Mouse (Mus musculus) brain, embryonic 14.5 days (tissue): Measurements from ENCODE around the gene Olfr122. TPM values are rescaled to one million over a fixed set of nuclear protein-coding genes. Genes with fewer than 3 reads are reported as not detected.

Source experiments
- DNase-seq: peaks from one replicate; pipeline ENCODE4 v3.0.0-alpha.2; 2011; ENCODE audit warnings: low read depth
- CTCF ChIP-seq: fragments of 200-500 bp; IDR thresholded peaks from 2 replicates; pipeline ENCODE4 v1.5.1; 2012; ENCODE audit warnings: inconsistent platforms, mild to moderate bottlenecking, moderate library complexity, borderline replicate concordance; ENCODE audit not compliant: insufficient read depth, insufficient read length; ENCODE audit errors: extremely low read depth
- POLR2A ChIP-seq: fragments of 200-500 bp; IDR thresholded peaks from 2 replicates; pipeline ENCODE4 v1.6.1; 2012; ENCODE audit warnings: mild to moderate bottlenecking, inconsistent platforms, borderline replicate concordance; ENCODE audit not compliant: poor library complexity, insufficient read depth, insufficient read length, severe bottlenecking; ENCODE audit errors: extremely low read depth
- polyA plus RNA-seq: library from polyadenylated mRNA; depleted of rRNA; stranded (reverse); fragments of >200 nt; gene quantifications from 2 replicates; pipeline ENCODE4 v1.2.3, GENCODE M21; 2012; rRNA removed

Olfr122 gene
- polyA plus RNA-seq = not detected in 2 replicates

DNA sequence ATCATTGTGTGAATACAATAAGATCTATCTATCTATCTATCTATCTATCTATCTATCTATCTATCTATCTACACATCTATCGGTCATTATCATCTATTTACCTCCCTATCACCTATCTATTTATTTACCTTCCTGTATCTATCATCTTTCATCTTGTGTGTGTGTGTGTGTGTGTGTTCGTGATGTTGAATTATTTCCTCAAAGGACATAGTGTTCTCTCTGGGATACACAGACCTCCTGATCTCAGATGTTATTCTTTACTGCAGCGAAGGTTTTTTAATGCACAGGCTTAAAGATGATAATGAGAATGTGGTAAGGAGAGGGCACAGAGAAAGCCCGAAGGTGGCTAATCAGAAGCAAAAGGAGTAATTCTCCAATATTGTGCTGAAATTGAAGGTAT is at the start of gene Olfr122:
Olfr122 (plus strand) TSS at position 301 of the 400 bp plus-strand sequence.
- DNase-seq = no peak
- no peak for TF ChIP-seq POLR2A
- no peak for TF ChIP-seq CTCF

DNA sequence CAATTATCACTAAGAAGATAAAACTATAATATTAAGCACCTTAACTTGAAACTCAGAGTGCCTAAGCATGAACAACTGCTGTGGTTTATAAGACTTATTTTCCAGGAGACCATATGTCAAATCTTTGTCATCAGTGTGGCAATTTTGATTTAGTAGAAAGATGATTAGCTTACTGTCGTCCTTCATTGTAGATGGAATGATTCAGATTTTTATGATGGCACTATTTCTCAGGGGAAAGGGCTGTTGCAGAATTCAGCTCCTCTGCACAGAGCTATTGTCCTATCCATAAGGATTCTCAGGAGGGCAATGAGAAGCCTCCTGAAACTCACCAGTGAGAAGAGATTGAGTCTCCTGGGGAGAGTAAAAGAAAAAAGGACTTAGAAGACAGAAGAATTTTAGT is 46.9 kb upstream of the Olfr122 start, which contains the start of gene Olfr120:
Olfr120 (plus strand) TSS at position 301 of the 400 bp plus-strand sequence.
- DNase-seq = no peak
- TF ChIP-seq CTCF (no peak), POLR2A (no peak)

DNA sequence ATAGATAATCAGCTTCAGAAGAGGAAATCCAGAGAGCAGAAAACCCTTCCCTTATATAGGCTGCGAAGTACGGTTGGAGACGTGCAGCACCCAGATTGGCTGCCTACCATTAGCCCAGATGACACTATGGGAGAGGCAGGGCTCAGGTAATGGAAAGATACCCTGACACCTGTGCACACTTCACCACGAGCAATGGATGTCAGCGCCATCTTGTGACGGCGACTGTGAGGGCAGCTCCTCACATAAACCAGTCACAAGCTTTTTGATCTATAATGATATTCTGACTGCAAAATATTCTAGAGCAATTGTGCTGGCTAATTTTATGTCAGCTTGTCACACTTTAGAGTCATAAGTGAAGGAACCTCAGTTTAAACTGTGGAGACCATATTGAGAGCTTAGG is 30.3 kb upstream of the Olfr122 start:
- TF ChIP-seq POLR2A (no peak), CTCF (no peak)

DNA sequence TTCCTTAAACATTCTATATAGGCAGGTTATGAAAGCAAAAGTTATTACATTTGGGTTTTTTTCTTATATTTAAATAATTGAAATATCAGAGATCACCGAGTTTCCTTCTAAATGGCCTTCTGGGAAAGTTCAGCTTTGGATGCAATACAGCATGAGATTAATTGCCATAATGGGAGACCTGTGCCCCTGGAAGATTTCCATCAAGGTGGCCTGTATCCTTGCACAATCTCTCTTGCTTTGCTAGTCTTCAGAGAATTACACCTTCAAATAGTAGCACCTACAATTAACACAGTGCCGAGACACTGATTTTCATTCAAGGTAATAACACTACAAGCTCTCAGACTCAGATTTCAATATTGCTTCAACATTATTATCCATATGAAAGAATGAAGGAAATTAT is 24.8 kb downstream of the Olfr122 start, which contains the start of gene Olfr123:
Olfr123 (plus strand) TSS at position 301 of the 400 bp plus-strand sequence.
- no peak for DNase-seq
- TF ChIP-seq POLR2A = no peak
- TF ChIP-seq CTCF = no peak

More for the DNA sequence above, 30.3 kb upstream of the Olfr122 start:
- no peak for DNase-seq

DNA sequence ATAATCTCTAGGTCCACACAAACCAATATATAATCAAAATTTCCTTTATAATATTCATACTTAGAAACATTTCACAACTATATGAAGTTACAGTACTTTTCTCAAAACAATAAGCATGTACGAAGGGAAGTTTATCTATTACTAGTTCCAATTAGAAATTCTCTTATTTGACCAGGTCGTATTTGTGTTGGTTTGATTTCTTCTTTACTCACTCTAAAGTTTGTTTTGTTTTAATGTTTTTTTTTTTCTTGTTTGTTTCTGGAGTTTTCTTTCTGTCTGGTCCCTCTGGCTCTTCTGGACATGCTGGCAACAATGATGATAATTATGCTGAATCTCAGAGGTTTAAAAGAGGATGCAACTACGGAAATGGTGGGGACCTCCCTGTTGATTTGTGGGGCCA is 31.2 kb downstream of the Olfr122 start, which contains the start of gene Olfr124:
Olfr124 (plus strand) TSS at position 301 of the 400 bp plus-strand sequence.
- no peak for DNase-seq
- TF ChIP-seq POLR2A (no peak), CTCF (no peak)

Other genes starting within 250 kb of the Olfr122 start
- gene Olfr112, start 199.2 kb upstream of the Olfr122 start, polyA plus RNA-seq = not detected in 2 replicates
- not detected in 2 replicates for gene Olfr113, start 190.9 kb upstream of the Olfr122 start, polyA plus RNA-seq
- not detected in 2 replicates for gene Olfr114, start 175.9 kb upstream of the Olfr122 start, polyA plus RNA-seq
- gene Olfr115, start 141.5 kb upstream of the Olfr122 start, polyA plus RNA-seq = not detected in 2 replicates
- gene Olfr116, start 141.4 kb upstream of the Olfr122 start, polyA plus RNA-seq = not detected in 2 replicates
- not detected in 2 replicates for gene Olfr117, start 104.8 kb upstream of the Olfr122 start, polyA plus RNA-seq
- not detected in 2 replicates for gene Olfr118, start 101.6 kb upstream of the Olfr122 start, polyA plus RNA-seq
- not detected in 2 replicates for gene Olfr119, start 72.0 kb upstream of the Olfr122 start, polyA plus RNA-seq
- not detected in 2 replicates for gene Olfr120, start 46.8 kb upstream of the Olfr122 start, polyA plus RNA-seq
- not detected in 2 replicates for gene Olfr121, start 19.8 kb upstream of the Olfr122 start, polyA plus RNA-seq
- not detected in 2 replicates for gene Olfr123, start 24.9 kb downstream of the Olfr122 start, polyA plus RNA-seq
- gene Olfr124, start 31.3 kb downstream of the Olfr122 start, polyA plus RNA-seq = not detected in 2 replicates
- not detected in 2 replicates for gene Olfr125, start 64.3 kb downstream of the Olfr122 start, polyA plus RNA-seq
- gene Olfr126, start 78.9 kb downstream of the Olfr122 start, polyA plus RNA-seq = not detected in 2 replicates
- not detected in 2 replicates for gene Olfr127, start 131.8 kb downstream of the Olfr122 start, polyA plus RNA-seq
- gene Olfr128, start 151.9 kb downstream of the Olfr122 start, polyA plus RNA-seq = not detected in 2 replicates
- gene Olfr761, start 184.5 kb downstream of the Olfr122 start, polyA plus RNA-seq = not detected in 2 replicates